Mouse (Mus musculus): ENCODE measurements at regions not wholly inside any gene's neighbourhood (a gene's known extent, or its start where the extent isn't known, plus 50 kb on each side); places are given as distances from the start of the nearest gene placed in this dataset.

DNA sequence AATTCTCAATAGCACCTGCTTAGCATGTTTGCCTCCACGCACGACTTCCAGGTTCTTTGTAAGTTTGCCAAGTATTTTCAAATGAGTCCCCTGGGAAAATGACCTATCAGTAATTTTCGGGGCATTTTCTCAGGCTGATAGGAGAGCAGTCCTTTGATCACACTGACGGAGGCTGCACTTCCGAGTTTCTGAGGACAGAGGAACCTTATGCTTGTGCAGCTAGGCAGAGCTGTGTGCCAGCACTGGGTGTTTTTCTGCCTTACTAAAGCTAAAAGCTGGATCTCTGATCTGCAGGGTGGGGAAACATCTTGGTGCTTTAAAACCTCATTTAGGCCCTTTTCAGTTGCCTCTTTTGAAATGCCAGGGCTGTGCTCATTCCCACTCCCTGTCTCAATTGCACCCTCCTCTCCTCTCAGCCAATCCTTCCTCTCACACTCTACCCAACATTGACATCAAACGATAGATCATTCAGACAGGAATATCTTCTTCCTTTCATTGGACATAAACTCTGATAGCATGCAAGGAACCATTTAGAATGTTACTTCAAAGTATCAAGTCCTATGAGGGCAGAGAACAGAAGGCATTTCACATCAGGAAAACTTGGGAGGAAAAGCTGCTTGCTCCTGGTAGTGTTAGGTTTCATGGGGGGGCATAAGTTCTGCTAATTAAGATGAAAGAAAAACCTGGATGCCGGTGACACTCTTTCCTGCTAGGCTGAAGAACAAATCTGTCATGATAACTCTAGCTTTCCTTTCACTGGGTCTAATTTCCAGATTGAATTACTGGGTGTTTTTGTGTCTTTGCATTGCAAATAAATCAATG, 95.3 kb downstream of the Lurap1l start:
- DNase-seq: no peak

DNA sequence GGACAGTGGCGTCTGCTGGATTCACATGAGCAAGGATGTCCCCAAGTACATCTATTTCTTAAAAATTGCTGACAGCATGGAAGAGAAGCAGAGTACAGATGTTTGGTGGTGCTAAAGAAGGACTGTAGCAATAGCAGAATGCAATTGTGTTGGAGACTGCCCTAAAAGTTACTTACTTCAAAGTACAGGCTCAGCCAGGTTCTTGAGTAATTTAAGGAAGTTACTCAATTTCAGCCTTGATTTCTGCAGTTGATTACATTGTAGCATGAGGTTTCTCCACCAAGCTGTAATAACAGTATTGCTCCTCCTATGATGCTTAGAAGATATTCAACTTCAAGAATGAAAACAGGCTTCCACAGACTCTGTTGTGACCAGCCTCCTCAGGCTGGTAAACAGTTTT, 96.1 kb downstream of the Lurap1l start:
- no peak for DNase-seq

DNA sequence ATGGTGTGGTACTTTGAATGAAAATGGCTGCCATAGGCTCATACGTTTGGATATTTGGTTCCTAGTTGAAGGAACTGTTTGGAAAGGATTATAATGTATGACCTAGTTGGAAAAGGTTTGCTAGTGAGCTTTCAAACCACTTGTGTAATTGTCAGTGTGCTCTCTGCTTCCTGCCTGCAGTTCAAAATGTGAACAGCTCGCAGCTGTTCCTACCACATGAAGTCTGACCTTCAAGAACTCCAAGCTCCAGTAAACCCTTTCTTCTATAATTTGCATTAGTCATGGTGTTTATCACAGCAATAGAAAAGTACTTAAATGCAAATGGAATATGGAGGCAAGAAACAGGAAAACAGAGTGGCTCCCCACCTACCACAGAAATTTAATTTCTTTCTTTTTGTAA, 111.4 kb downstream of the Lurap1l start:
- no peak for DNase-seq

DNA sequence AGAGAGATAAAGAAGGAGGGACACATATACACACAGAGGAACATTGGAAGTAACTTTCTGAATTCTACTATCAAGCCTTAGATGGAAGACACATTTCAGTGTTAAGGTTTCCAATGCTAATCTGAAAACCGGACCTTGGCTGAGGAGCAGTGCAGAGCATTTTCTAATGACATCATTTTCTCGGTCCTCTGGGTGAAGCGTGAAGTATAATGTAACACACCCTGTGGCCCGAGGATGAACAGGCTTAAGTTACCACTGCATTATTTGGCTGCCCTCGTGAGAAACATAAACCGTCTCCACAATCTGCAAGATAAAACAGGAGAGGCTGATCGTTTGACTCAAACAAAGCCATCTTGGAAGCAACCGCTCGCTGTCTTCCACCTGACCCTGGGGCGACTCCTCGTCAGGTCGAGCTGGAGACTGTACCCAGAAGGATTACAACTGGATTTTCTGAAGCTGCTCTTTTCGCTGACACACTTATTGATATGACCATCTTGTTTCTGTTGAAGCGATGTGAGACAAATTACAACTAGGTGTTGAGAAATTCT, 113.1 kb downstream of the Lurap1l start:
- DNase-seq: no peak

DNA sequence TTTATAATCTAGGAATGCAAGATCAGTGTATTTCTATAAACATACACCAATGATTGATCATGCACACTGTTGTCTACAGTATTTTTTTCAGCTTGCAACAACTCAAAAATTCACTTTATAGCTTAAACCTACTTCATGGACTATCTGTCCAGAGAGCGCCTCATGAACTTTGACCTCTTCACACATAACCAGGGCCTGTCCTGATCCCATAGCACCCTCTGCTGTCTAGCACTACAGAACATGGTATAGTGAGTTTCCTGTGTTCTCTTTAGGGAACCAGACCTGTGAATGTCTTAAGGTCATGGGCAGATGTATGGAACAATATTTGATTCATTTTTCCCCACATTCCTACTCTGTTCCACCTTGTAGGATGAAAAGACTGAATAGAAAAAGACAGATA, 117.1 kb downstream of the Lurap1l start:
- no peak for DNase-seq

DNA sequence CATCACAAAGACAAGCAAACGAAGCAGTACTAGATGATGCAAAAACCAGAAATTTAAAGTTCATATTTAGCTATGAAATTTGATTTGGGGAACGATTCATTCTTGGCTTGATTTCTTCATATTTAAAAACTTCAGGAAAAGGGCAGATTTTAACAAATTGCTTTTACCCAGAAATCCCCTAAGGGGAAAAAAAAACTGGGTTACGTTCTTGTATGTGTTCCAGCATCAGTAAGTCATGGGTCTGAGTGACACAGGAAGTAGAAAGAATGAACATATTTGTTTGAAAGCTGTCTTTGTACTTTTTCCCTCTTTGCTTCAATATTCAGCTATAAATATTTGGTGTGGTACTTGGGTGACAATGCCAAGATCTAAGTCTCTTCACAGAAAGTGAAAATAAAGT, 120.2 kb downstream of the Lurap1l start:
- no peak for DNase-seq

DNA sequence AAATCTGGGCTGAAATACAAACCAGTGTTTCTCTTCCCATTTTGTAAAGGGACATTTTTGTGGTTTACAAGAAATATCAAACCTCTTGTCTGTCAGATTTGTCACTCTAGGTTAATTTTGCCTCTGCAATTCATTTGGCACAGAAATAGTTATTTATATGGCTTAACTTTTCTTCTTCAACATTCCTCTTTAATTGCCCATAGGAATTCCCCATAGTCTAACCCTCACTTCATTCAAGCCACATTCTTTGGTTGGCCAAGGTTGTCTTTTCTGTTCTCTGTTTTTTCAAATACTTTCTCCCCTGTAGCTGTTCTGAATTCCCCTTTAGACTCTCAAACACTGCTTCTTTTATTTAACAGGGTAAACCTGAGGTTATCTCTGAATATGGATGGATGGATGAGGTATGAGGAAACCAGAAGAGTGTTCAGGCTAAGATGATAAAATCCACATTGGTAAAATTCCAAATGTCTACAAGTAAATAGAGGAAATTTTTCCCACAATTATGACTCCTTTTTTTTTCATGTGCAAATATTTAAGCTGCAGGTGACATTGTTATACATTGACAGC, 127.0 kb downstream of the Lurap1l start:
- no peak for DNase-seq

DNA sequence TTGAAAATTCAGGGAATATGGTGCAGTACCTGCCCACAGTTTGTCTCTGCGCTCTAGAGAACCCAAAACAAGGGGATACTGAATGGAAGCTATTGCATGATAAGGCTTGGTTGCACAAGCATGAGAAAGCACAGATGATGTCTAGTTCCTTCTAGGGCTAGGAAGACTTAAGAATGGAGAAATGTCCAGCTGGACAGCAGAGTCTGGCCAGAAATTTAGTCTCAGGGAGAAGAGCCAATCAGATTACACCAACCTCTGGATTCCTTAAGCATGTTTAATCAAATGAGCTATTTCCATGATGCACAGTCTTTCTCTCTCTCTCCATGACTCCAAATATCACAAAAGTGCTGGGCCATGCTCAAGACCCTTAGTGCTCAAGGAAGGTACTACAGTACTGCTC, 147.8 kb downstream of the Lurap1l start:
- no peak for DNase-seq

DNA sequence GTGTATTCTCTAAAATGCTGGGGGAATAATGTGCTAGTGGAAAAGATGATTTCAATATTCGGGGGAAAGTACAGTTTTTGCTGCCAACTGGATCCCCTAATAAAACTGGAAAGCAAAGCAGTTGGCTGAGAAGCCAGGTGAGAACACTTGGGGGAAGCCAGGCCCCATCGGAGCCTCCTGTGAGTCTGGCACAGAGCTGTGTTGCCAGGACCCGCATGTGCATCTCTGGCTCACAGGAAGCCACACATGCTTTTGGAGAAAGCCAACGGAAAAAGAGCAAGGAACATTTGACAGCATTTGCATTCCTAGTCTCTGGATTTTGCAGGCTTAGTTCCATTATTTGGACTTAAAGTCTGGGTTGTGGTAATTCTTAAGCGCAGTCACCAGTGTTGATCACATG, 148.4 kb downstream of the Lurap1l start:
- no peak for DNase-seq

DNA sequence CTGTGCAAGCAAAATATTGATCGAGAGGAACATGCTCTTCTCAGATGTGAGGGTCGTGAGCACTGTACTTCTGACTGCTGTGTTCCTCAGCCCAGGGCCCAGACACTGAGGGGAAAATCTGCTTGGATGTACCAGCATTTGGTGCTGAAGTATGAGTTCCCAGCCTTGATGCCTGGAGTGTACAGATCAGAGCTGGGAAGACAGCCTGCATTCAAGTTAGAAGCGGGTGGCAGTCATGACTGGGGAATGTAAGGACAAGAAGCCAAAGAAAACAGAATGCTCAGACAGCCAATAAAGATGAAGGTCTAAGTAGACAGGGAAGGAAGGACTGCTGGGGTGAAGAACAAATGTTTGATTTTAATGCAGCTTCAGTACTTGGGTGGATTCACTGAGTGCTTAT, 148.9 kb downstream of the Lurap1l start:
- peak; percentile 30 for DNase-seq

DNA sequence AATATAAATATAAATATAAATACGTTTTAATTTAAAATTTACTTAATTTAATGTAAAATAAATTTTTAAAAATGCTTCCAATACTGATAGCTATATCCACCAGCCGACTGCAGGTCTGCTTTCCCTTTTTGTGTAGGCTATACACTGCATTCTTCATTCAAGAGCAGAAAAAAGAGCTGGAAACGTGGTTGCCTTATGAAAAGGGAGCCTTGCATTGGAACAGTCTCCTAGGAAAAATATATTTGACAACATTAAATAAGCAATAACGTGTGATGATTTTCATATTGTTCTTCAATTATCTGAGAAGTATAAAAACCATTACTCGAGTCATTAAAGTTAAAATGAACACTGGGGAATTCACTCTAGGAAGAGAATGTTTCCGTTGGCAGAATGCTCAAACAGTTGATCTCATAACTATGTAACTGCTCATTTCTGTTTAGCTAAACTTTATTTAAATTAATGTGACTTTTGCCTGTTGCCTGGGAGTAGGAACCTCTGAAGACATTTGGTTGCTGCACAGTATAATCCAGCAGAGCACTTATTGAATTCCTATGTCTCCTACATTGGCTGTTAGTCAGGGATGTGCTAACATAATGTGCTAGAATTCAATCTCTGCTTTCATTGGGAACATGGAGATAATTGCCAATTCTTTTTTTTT, 172.0 kb downstream of the Lurap1l start:
- DNase-seq: no peak

DNA sequence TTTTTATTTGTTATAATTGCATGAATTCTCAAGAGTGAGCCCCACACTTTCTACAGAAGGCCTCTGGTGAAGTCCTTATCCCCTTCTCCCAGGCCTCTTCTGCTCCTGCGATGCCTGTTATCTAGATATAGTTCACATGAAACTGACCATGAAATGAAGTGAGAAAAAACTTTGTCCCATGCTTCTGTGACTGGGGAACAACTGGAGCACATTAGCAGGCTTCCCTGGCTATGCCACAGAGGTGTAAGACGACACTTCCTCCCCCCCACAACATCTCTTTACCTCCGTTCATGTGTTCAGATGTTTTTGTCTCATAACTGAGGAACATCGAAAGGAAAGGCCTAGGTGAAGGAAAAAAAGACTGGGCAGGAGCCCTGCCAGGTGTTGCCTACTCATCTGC, 174.7 kb downstream of the Lurap1l start:
- DNase-seq: no peak

DNA sequence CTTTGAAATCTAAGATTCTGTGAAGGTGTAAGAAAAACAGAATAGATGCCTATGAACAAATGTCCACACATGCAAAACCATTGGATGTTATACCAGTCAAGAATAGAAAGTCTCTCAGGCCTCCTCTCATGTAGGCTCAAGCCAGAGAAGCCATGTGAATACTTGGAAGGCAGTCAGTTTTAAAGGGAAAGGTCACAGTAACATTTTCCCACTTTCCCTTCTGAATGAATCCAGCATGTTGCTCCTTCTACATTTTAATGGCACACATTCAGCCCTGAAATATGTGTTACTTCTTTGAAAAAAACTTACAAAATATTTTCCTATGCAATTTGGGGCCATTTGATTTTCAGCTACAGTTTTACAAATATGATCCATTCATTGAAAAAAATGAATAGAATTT, 186.1 kb downstream of the Lurap1l start:
- no peak for DNase-seq

DNA sequence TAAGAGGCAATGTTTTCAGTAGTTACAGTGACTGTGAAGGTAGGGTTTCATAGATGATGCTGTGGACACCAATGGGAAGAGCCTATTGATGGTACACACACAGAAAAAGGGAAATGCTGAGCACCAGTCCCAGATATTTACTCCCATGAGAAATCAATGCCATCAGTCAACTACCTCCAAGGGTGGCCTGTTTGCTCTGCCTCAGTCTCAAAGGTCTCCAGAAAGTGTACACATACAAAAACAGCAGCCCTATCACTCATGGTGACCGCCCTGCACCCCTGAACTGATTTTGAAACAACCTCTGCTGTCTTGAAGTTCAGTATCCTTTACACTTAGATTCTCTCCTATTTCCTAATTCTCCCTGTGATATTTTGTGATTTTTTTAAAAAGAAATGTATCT, 187.2 kb downstream of the Lurap1l start:
- no peak for DNase-seq

DNA sequence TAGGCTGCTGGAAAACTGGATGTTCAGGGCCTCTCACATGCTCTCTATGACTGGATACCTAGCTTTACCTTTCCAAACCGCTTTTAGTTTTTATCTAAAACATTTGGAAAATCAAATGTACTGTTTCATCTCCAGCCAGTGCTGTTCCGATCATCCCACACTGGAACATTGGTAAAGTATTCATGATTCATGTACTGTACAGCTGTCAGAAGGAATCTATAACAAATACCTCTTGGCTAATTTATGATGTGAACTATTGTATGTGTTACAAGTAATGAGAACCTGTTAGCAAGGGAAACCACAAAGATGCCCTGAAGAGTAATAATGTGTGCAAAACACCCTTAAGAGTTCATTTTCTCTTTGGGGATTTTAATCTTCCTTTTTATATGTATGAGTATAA, 190.6 kb downstream of the Lurap1l start:
- DNase-seq: no peak

DNA sequence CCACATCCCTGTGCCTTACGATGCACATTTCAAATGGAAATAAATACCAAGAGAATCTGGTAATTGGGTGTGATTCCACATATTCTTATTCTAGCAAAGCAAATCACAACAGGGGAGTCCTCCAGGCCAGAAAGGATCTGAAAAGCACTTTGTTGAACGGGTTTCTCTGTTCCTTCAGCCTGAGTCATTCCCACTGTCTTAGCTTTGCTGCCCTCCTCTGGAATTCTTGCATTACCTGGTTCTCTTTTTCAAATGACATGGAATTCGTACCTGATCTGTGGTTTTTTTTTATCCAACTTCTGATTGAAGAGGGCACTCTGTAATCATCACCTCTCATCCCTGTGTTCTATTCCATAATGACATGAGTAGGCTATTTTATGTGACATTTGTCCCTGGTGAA, 200.9 kb downstream of the Lurap1l start:
- DNase-seq: peak; percentile 21

DNA sequence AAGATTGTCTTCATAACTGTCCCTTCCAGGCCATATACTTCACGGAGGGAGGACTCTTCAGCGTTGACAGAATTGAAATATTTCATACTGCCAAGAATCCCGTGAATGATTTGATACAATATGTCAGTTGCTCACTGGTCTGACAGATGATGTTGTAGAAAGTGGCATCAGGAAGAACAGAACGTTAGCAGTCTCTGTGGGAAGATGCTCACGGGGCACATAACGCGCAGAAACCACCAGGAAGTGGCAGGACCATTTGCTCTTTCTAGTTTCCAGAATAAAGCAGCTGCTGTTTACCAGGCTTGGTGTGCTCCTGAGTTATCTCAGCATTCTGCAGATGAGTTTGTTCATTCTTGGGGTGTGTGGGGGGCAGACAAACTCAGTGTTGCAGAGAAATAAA, 206.0 kb downstream of the Lurap1l start:
- no peak for DNase-seq

DNA sequence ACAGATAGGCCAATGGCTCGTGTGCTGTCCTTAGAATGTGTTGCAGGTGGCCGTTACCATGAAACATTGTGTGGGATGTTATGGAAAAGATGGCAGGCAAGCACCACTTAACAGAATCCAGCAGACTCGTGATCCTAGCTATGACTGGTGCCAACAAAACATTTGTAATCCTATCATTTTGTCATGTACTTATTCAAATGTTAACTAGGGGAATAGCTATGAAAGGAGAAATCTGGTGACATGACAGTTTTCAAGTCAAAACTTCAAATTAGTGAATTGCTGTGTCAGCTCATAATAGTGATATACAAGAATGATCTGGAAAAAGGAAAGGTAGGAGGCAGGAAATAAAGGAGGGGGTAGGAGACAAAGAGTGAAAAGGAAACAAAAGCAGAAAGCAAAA, 213.7 kb downstream of the Lurap1l start:
- no peak for DNase-seq

DNA sequence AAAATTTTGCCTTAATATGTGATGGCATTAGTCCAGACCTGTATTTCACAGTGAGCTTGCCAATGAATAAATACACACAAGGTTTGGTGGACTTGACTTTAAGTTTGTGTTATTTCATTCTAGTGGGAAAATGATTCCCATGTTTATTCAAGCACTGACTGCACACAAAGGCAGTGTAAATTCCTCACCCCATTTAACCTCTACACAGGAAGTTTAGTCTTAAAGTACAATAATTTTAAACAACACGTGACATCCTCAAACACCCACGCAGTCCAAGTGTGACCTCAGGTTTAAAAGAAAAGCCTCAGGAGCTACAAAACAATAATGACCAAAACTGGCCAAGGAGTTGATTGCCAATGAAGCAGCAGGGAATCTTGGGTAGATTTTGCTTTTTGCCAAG, 219.4 kb downstream of the Lurap1l start:
- DNase-seq: peak; percentile 47

DNA sequence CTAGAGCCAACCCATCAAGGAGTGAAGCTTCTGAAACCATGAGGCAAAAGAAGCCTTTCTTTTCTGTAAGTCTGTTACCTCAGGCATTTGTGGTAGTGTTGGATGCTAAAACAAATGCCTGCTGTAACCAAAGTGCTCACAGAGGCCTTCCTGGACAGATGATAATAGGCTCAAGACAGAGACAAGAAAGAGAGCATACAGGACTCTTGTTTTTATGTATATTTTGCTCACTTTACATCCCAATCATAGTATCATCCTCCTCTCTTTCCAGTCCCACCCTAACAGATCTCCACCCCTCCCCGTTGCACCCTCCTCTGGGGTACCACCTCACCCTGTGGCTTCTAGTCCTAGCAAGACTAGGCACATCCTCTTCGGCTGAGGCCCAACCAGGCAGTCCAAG, 262.7 kb downstream of the Lurap1l start:
- no peak for DNase-seq

DNA sequence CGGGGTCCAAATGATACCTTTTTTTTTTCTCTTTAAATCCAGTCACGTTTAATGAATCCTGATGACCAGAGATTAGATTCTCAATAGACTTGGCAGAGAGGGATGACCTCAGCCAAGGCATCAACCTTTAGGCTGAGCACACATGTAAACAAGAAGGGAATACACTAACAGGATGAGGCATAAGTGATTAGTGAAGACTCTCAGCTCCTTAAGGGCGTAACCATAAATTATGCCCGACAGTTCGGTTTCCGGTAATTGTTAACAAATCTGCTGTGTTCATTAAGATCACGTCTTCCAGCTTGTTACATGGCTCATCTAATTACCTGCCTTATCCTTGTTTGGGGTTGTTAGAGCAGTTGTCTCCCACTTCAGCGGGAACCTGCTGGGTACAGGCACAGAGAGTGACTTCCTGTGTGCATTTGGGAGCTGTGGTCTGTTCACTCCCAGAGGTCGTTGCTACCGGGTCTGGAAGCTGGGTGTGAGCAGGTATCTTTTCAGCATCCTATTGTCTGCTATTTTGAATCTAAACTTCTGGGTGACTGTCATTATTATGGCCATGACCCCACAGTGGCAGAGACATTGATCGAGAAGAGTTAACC, 265.1 kb downstream of the Mpdz start:
- peak; percentile 32 for DNase-seq

DNA sequence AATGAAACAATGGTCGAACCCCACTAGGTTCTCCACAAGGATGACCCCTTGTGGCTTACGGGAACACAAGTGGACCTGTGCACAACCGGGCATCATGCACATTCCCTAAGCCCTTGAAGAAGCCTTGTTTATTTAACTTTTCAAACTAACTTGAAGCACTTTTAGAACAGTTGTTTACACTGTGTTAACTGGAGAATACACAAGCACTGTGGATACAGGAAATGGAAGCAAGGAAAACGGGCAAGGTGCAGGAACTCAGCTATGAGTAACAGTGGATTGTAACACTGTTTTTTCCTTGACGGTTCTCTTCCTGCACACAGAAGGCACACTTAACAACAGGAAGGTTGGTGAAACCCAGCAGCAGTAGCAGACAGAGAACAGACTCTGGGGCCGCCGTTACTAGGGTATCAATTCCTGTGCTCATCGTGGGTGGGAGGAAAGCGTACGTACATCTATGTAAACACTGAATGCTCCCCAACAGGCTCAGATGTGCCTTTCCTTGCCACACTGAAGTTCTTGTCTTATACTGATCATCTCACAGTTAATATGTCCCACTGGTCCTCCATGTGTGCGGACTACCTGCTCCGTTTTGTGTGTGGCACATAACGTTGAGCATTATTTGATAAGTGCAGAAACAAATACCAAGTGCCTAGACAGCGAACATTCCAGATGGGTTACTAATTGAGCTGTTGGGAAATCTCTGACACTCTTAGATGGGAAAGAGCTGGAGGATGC, 264.4 kb downstream of the Mpdz start:
- peak; percentile 24 for DNase-seq

DNA sequence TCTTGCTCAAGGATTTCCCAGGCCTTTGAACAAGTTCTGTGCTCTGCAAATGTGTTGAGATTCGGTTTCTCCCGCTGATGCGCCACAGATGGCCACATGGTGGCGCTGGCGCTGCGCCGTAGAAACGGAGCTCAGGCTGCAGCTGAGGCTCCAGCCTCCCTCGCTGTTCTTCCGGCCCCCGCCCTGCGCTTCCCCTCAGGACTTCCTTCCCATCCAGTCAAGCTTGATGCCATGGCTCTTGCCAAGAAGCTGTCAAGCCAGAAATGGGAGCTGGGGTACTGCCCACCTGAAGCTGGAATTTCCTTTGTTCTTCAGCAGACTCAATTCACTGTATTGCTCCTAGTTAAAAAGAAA, 263.9 kb downstream of the Mpdz start:
- peak; percentile 94 for DNase-seq
